Mouse (Mus musculus) urinary bladder, adult 2 months (tissue): ENCODE measurements around the gene Otud6a. TPM values are rescaled to one million over a fixed set of nuclear protein-coding genes. Genes with fewer than 3 reads are reported as not detected.
"Not testable (repeated sequence)": the region's sequence is repeated elsewhere in the genome, so short reads cannot be mapped to it uniquely, and the experiment has no call there.

Experiments used
- DNase-seq: peaks from one replicate; pipeline ENCODE4 v3.0.0; 2022; ENCODE audit warnings: low spot score
- polyA plus RNA-seq: library from polyadenylated mRNA; depleted of rRNA; stranded (reverse); fragments of >200 nt; gene quantifications from 2 replicates; pipeline ENCODE4 v1.2.3, GENCODE M21; 2012; rRNA removed

Otud6a gene
- not detected in 2 replicates for polyA plus RNA-seq

GRCm38 (mm10) chrX:100428693-100429092, at the start of gene Otud6a:
Otud6a (plus strand) TSS chrX:100429013.
- DNase-seq, result no peak

GRCm38 (mm10) chrX:100389887-100390286, 38.9 kb upstream of the Otud6a start:
- DNase-seq, result no peak

DNA sequence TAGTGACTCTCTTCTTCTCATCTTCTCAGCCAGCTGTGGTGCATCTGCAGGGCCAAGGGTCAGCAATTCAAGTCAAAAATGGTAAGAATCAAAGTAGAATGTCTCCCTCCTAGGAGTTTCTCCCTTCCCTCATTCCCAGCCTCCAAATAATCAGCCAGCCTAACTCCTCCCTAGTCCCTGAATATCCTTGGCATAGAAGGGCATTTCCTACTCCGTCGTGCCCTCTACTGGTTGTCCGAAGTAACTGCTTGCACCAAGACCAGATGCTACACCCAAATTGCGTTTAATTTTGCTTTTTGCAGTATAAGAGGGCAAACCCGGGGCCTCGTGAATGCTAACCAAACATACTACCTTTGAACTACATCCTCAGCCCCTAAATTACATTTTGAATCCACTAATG, 36.5 kb upstream of the Otud6a start:
- no peak for DNase-seq

DNA sequence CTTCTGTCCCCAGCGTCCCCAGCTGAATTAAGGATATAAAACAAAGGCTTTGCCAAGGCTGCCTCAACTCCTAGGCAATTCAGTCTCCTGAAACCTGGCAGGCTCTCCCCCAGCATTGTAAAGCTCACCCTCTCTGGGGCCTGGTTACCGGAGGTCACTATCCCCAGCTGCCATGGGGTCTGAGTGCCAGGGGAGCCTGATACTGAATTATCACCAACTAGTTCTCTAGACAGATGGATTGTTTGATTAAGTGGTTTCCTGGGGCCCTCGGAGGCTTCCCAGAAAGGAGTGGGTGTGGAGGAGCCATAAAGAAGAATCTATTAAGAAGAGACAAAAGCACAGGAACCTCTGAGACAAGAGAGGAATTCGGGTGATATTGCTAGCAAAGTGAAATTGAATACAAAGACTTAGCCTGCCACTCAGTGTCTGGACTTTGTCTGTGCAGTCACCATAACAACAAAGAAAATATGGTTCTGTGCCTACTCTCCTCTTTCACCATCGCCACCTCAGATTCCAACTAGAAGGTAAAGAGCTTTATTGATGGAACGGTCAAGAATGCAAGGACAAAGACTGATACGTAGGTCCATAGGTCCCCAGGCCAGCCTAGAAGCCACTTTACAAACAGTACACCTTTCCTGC, 34.5 kb upstream of the Otud6a start:
- DNase-seq, result no peak

- no peak for DNase-seq
Measured at GRCm38 (mm10) chrX:100395026-100395425, 33.8 kb upstream of the Otud6a start.

DNA sequence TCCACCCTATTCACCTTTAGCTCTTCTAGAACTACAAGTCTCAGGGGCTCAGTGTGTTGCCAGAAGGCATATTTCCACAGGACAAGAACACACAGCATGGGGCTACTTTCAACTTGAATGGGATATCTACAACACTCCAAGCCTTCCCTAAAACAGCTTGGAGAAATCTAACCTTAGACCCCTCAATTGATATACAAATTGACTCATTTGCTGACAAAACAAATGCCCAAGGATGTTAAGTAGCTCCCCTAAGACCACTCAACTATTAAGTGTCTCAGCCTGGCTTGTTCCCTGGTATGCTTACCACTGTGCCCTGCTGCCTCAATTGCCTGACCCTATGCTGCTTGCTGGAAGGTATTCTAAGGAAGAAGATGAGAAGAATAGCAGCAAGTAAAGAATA, 27.9 kb upstream of the Otud6a start:
- DNase-seq, result no peak

GRCm38 (mm10) chrX:100401657-100402056, 27.2 kb upstream of the Otud6a start:
- DNase-seq, result no peak

GRCm38 (mm10) chrX:100409245-100409644, 19.6 kb upstream of the Otud6a start:
- no peak for DNase-seq

DNA sequence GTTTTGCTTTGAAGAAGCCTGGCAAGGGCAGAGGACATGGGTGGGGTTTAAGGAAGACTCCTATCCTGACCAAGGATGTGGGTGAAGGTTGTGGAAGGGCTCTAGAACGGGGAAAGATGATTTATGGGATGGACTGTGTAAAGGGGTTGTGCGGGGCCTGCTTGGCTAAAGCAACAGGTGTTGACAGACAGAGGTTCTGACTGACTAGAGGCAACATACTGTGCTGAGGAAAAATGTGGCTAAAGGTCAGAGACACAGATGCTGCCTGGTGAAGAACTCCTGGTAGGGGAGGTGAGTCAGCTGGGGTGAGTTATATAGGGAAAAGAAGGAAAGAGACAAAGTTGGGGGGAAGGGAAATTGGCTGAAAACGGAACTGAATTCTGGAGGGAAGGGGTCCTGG, 3.5 kb downstream of the Otud6a start:
- no peak for DNase-seq

DNA sequence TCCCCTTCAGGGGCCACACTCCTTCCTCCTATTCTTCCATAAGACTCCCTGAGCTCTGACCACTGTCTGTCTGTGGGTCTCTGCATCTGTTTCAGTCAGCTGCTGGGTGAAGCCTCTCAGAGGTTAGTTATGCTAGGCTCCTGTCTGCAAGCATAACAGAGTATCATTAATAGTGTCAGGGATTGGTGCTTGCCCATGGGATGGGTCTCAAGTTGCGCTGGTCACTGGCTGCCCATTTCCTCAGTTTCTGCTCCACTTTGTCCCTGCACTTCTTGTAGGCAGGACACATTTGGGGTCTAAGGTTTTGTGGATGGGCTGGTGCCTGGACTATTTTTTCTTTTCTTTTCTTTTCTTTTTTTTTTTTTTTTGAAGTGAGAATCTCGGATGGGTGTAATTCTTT, 13.8 kb downstream of the Otud6a start, which contains the start of gene Awat2:
Gene Awat2 (minus strand): TSS at position 101 of the 400 bp plus-strand sequence.
- DNase-seq, result not testable (repeated sequence)

DNA sequence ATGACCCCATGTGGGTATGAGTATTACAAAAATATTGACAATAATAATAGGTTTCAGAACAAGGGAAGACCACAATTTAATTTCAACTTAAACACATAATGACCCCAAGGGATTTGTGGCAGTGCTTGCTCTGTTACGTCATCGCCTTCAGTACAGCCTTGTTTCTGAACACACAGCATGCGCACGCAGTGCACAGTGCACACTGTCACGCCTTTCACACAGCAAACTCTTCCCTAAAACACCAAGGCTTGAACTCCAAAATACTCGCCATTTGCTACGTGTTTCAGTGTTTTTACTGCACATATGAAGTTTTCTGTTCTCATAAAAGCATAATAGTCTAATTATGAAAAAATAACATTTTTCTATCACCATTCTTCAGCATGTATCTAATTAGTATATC, 14.7 kb downstream of the Otud6a start:
- DNase-seq, result no peak

DNA sequence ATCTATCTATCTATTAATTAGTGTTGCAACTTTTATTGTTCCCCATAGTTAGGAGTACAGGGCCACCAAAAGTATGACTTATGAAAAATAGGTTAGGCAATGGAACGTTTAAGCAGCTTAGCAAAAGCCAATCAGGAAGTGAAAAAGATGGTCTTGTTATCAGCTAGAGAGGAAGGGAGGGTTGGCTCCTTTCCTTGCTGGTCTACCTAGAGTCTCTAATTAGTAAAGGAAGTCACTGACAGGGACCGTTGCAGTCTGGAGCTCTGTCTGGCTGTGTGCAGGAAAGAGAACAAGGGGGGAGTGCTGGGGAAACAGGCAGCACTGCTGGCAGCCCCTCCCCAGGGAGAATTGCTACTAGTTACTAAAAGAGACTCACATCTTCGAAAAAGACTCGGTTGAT, 39.2 kb downstream of the Otud6a start:
- no peak for DNase-seq

GRCm38 (mm10) chrX:100470126-100470525, 41.3 kb downstream of the Otud6a start:
- DNase-seq, result no peak

- no peak for DNase-seq
Measured at GRCm38 (mm10) chrX:100471491-100471890, 42.7 kb downstream of the Otud6a start.

GRCm38 (mm10) chrX:100475569-100476223, 46.9 kb downstream of the Otud6a start:
- no peak for DNase-seq

Other genes with a start within 250 kb of the Otud6a start
- 0.37 and 0.69 TPM in 2 replicates for gene Awat2, start 13.7 kb downstream of the Otud6a start, polyA plus RNA-seq
- gene Igbp1, start 65.3 kb downstream of the Otud6a start, polyA plus RNA-seq, result 64.4 and 68.7 TPM in 2 replicates
- not detected in 2 replicates for gene Dgat2l6, start 95.8 kb downstream of the Otud6a start, polyA plus RNA-seq
- not detected in 2 replicates for gene Awat1, start 143.2 kb downstream of the Otud6a start, polyA plus RNA-seq
- gene P2ry4, start 165.9 kb downstream of the Otud6a start, polyA plus RNA-seq, result 0.01 TPM in 2 replicates
- not detected in 2 replicates for gene Arr3, start 176.5 kb downstream of the Otud6a start, polyA plus RNA-seq
- gene Kif4, start 196.7 kb downstream of the Otud6a start, polyA plus RNA-seq, result 0.56 and 0.63 TPM in 2 replicates
- gene Pdzd11, start 197.6 kb downstream of the Otud6a start, polyA plus RNA-seq, result 38.6 and 43.5 TPM in 2 replicates